Mouse (Mus musculus) spleen, adult 2 months (tissue): Measurements from ENCODE around the gene Abhd6.

Experiments
- CTCF ChIP-seq: fragments of 200-500 bp; IDR thresholded peaks from 2 replicates; pipeline ENCODE4 v1.5.1; 2011; ENCODE audit warnings: mild to moderate bottlenecking, inconsistent platforms; ENCODE audit not compliant: insufficient read depth, insufficient read length, insufficient replicate concordance; ENCODE audit errors: extremely low read depth
- POLR2A ChIP-seq: fragments of 200-500 bp; IDR thresholded peaks from 2 replicates; pipeline ENCODE4 v1.6.1; 2011; ENCODE audit warnings: low read depth, low read length, inconsistent platforms

DNA sequence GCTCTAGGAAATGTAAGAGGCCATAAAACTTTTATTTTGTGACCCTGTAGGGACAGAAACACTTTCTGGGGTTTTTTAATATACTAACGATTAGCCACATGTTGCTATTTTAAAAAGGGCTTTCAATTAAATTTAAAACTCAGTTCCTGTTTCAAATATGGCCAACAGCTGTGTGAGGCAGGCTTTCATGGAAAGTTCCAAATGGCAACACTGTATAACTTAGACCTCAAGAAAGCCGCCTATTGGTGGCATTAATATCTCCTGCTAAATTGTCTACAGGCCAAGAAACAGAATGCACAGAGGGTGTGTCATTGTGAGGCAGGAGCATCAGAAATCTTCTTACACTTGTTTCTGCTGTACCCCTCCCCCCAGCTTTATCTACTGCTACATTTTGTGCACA, 4.8 kb downstream of the Abhd6 start:
- TF ChIP-seq CTCF (no peak), POLR2A (no peak)
